Mouse (Mus musculus) cerebellum, adult (tissue): Measurements from ENCODE around the gene Dnajb11.

ENCODE experiments used
- ATAC-seq: cut with Nextera tagmentation; 2 replicates; pipeline ENCODE4 v1.9.2; 2017; ENCODE audit warnings: mild to moderate bottlenecking, moderate library complexity, mixed read lengths; ENCODE audit not compliant: insufficient number of reproducible peaks, low FRiP score, low TSS enrichment

Gene Dnajb11

DNA sequence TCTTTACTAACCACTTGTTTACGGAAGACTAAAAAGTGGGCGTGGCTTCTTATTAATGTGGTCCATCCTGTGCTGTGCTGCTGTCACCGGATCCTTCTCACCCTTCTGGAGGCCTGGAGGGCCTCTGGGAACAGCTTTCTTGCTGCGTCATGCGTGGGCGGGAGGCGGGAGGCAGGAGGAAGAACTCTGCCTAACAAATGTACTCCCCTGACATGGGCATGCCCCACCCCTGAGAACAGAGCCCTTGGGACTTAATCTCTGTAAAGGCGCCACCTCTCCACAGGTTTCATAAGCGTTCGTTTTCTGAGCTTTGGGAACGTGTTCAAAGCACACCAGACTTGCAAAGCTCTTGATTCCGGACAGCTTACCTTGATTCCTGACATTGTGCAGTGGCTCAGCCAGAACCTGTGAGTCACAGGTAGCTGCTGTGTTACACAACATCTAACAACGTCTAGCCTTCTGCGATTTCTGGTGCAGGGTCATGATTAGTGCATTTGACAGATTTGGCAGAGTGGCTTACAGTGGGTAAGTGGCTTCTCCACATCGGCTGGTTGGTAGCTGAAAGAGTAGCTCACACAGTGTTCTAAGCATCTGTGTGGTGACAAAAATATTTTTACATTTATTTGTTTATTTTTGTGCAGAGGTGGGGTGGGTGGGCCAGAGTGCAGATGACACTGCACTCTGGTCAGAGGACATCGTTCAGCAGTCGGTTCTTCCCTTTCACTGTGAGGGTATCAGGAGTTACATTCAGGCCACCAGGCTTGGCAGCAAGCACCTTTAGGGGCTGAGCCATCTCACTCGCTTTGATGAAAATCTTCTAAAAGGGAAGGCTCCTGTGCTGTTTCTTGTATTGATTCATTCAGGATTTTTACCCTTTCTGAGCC, 62.6 kb downstream of the Dnajb11 start:
- ATAC-seq = no peak

DNA sequence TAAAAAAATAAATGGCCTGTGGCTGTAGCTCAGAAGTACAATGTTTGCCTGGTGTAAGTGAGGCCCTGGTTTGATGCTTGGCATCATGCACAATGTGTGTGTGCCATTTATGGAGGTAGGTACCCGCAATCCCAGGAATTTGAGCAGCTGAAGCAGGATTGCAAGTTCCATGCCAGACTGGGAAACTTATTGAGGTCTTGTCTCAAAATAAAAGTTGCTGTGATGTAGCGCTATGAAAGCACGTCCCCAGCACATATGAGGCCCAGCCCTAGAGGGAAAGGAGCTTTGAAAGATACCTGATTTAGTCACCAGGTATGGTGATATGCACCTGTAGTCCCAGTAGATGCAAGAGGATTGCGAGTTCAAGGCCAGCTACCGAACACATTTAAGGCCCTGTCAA, 64.1 kb downstream of the Dnajb11 start:
- ATAC-seq = no peak

DNA sequence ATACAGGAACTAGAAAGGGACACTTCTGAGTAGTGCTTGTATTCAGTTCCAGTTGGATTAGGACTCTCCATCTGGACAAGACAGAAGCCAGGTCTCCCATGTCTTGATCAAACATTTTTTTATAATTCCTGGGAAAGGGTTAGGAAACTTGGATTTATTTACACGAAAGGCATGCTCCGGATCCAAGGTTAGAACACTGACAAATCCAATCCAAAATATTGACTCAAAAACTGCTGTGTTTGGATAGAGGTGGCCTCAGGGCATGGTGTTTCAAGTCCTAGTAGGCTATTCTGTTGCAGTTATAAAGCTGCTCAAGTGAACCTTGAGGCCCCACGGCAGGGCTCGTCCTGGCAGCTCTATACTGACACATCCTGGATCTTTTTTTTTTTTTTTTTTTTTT, 64.8 kb downstream of the Dnajb11 start:
- no peak for ATAC-seq
